Mouse (Mus musculus) hindbrain, embryonic 12.5 days (tissue): ENCODE results near the gene Dlg1. TPM values are rescaled to one million over a fixed set of nuclear protein-coding genes. Genes with fewer than 3 reads are reported as not detected.

Experiments
- polyA plus RNA-seq: library from polyadenylated mRNA; unstranded; fragments of >200 nt; fragmentation: Nextera tagmentation; extraction: Ambion mirVana; gene quantifications from 2 replicates; pipeline ENCODE4 v1.2.1, GENCODE M21; 2016

Gene Dlg1
- polyA plus RNA-seq, 1 experiment from 2014 or later = 27.9 TPM

Other genes with a start within 250 kb of the Dlg1 start
- gene Bdh1, start 241.2 kb upstream of the Dlg1 start, polyA plus RNA-seq = 45.5 and 55.7 TPM in 2 replicates
- gene Meltf, start 215.4 kb downstream of the Dlg1 start, polyA plus RNA-seq = 0.40 and 0.60 TPM in 2 replicates